Mouse (Mus musculus): ENCODE measurements around the gene Samm50. TPM values are rescaled to one million over a fixed set of nuclear protein-coding genes. Genes with fewer than 3 reads are reported as not detected.

The Samm50 gene
- polyA plus RNA-seq, 1 experiment: 13.1 TPM

DNA sequence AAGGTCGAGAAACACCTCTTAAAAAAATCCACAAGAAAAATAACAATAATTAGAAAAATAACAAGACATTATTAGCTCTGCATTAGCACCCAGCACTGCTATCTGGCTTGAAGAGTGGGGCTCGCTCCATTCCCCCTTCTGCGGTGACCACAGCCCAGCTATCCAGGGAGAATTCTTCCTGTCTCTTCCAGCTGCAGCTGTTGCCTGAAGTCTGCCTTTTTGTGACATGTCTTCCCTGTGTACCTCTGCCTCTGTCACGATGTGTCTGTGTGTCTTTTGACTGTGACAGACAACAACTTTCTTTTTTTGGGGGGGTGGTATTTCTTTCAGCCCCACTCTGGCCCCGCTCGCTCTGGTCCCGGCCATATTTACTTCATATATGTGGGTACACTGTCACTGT is 60.6 kb downstream of the Samm50 start:
- Histone ChIP-seq H3K27me3 (ENCODE audit: control insufficient read depth, insufficient read depth, low read length) (no peaks in the 10 kb centered on the region), H3K4me3 (ENCODE audit: low read depth, low read length) (no peak overlapping the region), H3K36me3 (ENCODE audit: control insufficient read depth, insufficient read depth, low read length) (no peaks in the 10 kb centered on the region), H3K27ac (ENCODE audit: insufficient read depth, low read depth, low read length) (no peak overlapping the region), H3K4me1 (ENCODE audit: control insufficient read depth, insufficient read depth, insufficient read length, low read length) (no peaks in the 10 kb centered on the region)
- WGBS: 86% methylated on average over 7 of the region's 7 CpGs
- TF ChIP-seq CTCF (IDR thresholded peaks at IDR 0.05; ENCODE audit: extremely low read depth, insufficient read length, insufficient replicate concordance, low read depth, low read length): no peak
- TF ChIP-seq POLR2A (IDR thresholded peaks at IDR 0.05; ENCODE audit: low read depth, low read length): no peak

DNA sequence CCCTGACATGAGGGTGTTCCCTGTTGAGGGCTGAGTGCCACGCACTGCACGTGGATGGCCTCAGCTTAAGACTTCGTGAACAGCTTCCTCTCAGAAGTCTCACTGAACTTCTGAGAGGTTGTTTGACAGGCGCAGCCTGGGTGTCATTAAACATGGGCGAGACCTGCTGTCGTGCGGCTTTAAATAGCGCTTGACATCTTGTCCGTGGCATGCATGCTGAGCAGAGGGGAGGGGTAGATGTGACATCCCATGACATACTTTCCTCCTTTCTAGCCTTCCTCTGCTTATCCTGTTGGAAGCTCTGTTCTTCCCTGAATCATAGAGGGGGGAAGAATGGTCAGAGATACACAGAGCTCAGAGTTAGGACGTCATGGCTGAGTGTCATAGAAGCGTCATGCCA is 61.7 kb downstream of the Samm50 start:
- 30% methylated on average over 11 of the region's 11 CpGs for WGBS
- H3K4me1 ChIP-seq (ENCODE audit: control insufficient read depth, insufficient read depth, insufficient read length, low read length): no peaks in the 10 kb centered on the region
- H3K27me3 ChIP-seq (ENCODE audit: control insufficient read depth, insufficient read depth, low read length): no peaks in the 10 kb centered on the region
- no peak overlapping the region for H3K4me3 ChIP-seq (ENCODE audit: low read depth, low read length)
- H3K36me3 ChIP-seq (ENCODE audit: control insufficient read depth, insufficient read depth, low read length): no peaks in the 10 kb centered on the region
- no peak overlapping the region for H3K27ac ChIP-seq (ENCODE audit: insufficient read depth, low read depth, low read length)
- TF ChIP-seq POLR2A (IDR thresholded peaks at IDR 0.05; ENCODE audit: low read depth, low read length): no peak
- no peak for TF ChIP-seq CTCF (IDR thresholded peaks at IDR 0.05; ENCODE audit: extremely low read depth, insufficient read length, insufficient replicate concordance, low read depth, low read length)

DNA sequence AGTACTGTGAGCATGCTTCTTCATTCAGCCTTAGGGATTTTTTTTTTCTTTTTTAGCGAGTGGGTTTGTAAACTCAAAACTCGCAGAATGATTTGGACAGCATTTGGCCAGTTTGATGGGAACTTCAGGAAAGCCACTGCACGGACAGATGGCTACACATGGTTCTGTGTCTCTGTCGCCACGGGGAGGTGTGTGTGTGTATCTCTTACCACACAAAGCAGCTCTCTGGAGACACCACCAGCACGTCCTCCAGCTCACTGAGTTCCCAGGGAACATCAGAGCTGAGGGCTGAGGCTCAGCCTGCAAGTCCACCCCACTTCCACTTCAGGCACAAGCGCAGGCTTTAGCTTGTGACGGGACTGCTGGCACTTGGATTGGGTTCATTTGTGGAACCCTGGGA is 62.3 kb downstream of the Samm50 start:
- no peak for TF ChIP-seq CTCF (IDR thresholded peaks at IDR 0.05; ENCODE audit: extremely low read depth, insufficient read length, insufficient replicate concordance, low read depth, low read length)
- TF ChIP-seq POLR2A (IDR thresholded peaks at IDR 0.05; ENCODE audit: low read depth, low read length): no peak
- WGBS: 67% methylated on average over 8 of the region's 8 CpGs
- H3K27ac ChIP-seq (ENCODE audit: insufficient read depth, low read depth, low read length): no peak overlapping the region

DNA sequence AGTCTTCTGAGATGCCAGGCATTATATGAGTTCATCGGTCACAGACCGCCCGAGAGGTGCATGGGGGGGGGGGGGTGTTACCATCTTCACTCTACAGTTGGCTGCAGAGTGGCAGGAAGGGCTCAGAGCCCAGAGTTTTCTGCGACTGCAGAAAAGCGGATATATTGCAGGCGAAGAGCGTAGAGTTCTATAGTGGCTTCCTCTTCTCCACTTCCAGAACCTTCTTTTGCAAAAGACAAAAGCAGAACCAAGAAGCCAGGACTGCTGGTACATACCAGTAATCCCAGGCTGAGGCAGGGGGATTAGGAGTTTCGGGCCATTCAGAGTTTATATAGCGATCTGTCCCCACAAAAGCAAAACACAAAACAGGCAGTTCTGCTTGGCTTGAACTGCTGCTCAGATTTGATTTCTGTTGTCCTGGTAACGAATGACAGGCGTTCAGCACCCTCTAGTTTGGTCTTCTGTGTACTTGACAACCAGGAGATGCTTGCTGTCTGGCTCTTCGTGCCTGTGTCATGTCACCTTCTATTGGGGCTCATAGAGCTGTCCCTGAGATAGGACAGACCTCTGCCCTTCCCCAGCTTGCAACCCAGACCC is 64.3 kb downstream of the Samm50 start:
- no peak for TF ChIP-seq CTCF (IDR thresholded peaks at IDR 0.05; ENCODE audit: extremely low read depth, insufficient read length, insufficient replicate concordance, low read depth, low read length)
- no peak for TF ChIP-seq POLR2A (IDR thresholded peaks at IDR 0.05; ENCODE audit: low read depth, low read length)
- WGBS: 61% methylated on average over 12 of the region's 12 CpGs
- no peaks in the 10 kb centered on the region for H3K36me3 ChIP-seq (ENCODE audit: control insufficient read depth, insufficient read depth, low read length)
- H3K27ac ChIP-seq (ENCODE audit: insufficient read depth, low read depth, low read length): no peak overlapping the region
- no peaks in the 10 kb centered on the region for H3K27me3 ChIP-seq (ENCODE audit: control insufficient read depth, insufficient read depth, low read length)
- no peak overlapping the region for H3K4me3 ChIP-seq (ENCODE audit: low read depth, low read length)
- H3K4me1 ChIP-seq (ENCODE audit: control insufficient read depth, insufficient read depth, insufficient read length, low read length): no peaks in the 10 kb centered on the region

More for the DNA sequence above, 62.3 kb downstream of the Samm50 start:
- Histone ChIP-seq H3K4me3 (ENCODE audit: low read depth, low read length) (no peak overlapping the region), H3K27me3 (ENCODE audit: control insufficient read depth, insufficient read depth, low read length) (no peaks in the 10 kb centered on the region), H3K4me1 (ENCODE audit: control insufficient read depth, insufficient read depth, insufficient read length, low read length) (no peaks in the 10 kb centered on the region), H3K36me3 (ENCODE audit: control insufficient read depth, insufficient read depth, low read length) (no peaks in the 10 kb centered on the region)

DNA sequence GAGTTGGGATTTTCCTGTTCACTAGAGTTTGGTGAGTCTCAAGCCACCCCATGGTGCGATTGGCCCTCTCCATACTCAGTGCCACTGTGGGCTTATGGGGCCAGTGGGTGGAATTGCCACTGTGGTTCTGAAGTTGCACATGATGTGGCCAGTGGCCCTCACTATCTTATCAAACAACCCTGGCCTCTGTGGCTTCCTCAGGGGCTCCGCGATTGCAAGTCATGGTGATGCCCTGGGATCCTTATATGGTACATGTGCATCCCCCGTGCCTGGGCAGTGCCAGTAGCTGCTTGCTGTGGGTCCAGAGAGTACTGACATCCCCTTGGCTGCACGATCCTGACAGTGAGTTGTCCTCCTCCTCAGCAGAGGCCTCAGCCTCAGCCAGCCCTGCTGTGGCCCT is 64.8 kb downstream of the Samm50 start:
- TF ChIP-seq CTCF (IDR thresholded peaks at IDR 0.05; ENCODE audit: extremely low read depth, insufficient read length, insufficient replicate concordance, low read depth, low read length) (no peak), POLR2A (IDR thresholded peaks at IDR 0.05; ENCODE audit: low read depth, low read length) (no peak)
- no peaks in the 10 kb centered on the region for H3K36me3 ChIP-seq (ENCODE audit: control insufficient read depth, insufficient read depth, low read length)
- no peaks in the 10 kb centered on the region for H3K27me3 ChIP-seq (ENCODE audit: control insufficient read depth, insufficient read depth, low read length)
- H3K4me1 ChIP-seq (ENCODE audit: control insufficient read depth, insufficient read depth, insufficient read length, low read length): no peaks in the 10 kb centered on the region
- no peak overlapping the region for H3K27ac ChIP-seq (ENCODE audit: insufficient read depth, low read depth, low read length)
- 66% methylated on average over 5 of the region's 5 CpGs for WGBS
- no peak overlapping the region for H3K4me3 ChIP-seq (ENCODE audit: low read depth, low read length)

DNA sequence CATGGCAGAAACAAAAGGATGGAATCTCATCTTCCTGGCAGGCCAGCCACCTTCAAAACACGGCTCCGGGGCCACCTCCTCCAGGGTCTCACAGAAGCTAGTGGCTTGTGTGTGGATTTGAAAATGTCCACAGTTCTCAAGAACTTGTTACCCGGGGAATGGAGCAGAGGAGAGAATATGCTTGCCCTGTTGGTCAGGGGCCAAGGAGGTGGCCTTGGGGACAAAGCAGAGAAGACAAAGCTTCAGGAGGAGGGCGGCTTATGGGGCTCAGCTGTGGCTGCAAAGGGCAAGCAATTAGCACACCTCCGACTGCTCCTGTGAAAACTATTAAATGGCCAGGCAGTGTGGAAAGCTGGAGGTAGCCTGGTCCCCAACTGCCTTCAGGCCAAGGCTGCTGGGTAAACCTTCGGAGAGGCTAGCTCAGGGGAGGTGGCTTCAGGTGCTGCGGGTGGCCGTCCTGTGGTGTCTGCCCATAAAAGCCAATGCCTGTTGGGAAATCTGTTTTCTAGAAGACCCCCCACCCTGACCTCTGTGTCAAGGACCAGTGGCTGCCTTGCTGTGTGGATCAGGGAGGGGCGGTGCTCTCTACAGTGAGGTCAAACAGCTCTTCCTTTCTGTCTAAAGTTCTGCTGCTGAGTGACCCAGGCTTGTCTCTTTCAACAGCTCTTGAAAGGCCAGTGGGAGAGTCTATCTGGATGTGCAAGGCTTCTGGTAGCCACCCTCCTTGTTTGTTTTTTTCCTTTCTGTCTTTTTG is 66.7 kb downstream of the Samm50 start:
- Histone ChIP-seq H3K27ac (ENCODE audit: insufficient read depth, low read depth, low read length) (no peak overlapping the region), H3K4me3 (ENCODE audit: low read depth, low read length) (no peak overlapping the region), H3K36me3 (ENCODE audit: control insufficient read depth, insufficient read depth, low read length) (no peaks in the 10 kb centered on the region), H3K4me1 (ENCODE audit: control insufficient read depth, insufficient read depth, insufficient read length, low read length) (no peaks in the 10 kb centered on the region), H3K27me3 (ENCODE audit: control insufficient read depth, insufficient read depth, low read length) (no peaks in the 10 kb centered on the region)
- WGBS: 85% methylated on average over 9 of the region's 9 CpGs
- no peak for TF ChIP-seq CTCF (IDR thresholded peaks at IDR 0.05; ENCODE audit: extremely low read depth, insufficient read length, insufficient replicate concordance, low read depth, low read length)
- no peak for TF ChIP-seq POLR2A (IDR thresholded peaks at IDR 0.05; ENCODE audit: low read depth, low read length)

DNA sequence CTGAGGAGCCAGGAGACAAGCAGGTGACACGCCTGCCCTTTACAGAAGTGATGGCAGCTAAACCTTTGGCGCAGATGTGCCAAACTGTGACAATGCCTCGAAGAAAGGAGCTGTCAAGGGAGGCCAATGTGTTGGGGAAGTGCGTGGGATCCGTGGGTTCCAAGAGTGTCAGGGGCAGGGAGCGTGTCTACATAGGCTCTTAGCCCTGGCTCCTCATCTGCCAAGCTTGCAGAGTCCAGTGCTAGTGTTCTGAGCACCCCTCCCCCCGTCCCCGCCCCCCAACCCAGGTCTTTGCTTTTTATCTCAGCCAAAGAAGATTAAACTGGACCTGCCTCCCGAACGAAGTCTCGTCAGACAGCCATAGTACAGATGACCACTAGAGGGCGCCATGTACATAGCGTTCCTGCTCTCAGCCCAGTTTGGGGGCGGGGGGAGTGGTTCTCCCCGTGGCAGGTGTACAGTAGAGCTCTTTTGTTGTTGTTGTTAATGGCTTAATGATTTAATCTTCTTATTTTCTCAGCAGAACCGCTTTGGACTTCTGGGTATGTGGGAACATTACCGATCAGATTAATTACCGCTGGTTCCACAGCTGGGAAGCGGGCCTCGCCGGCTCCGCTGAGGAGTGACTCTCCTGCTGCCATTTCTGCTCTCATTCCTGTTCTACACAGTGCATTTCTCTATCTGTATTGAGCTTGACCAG is 68.2 kb downstream of the Samm50 start:
- H3K27ac ChIP-seq (ENCODE audit: insufficient read depth, low read depth, low read length): no peak overlapping the region
- H3K4me1 ChIP-seq (ENCODE audit: control insufficient read depth, insufficient read depth, insufficient read length, low read length): no peaks in the 10 kb centered on the region
- H3K36me3 ChIP-seq (ENCODE audit: control insufficient read depth, insufficient read depth, low read length): no peaks in the 10 kb centered on the region
- H3K4me3 ChIP-seq (ENCODE audit: low read depth, low read length): no peak overlapping the region
- WGBS: 35% methylated on average over 22 of the region's 22 CpGs
- TF ChIP-seq POLR2A (IDR thresholded peaks at IDR 0.05; ENCODE audit: low read depth, low read length) (no peak), CTCF (IDR thresholded peaks at IDR 0.05; ENCODE audit: extremely low read depth, insufficient read length, insufficient replicate concordance, low read depth, low read length) (peak; percentile 96; the same call in 1 of the 2 replicates)
- H3K27me3 ChIP-seq (ENCODE audit: control insufficient read depth, insufficient read depth, low read length): no peaks in the 10 kb centered on the region
